Mouse (Mus musculus) c-Kit-negative CD71-positive TER-119-positive erythroid progenitor cells, embryonic 14.5 days (primary cell): ENCODE data around the gene Vcl.

ENCODE experiments used
- DNase-seq: peaks from one replicate; pipeline ENCODE4 v3.0.0-alpha.2; 2013; ENCODE audit warnings: low read depth, low spot score

Gene Vcl

GRCm38 (mm10) chr14:20999617-21000016, 70.4 kb downstream of the Vcl start:
- DNase-seq: no peak

GRCm38 (mm10) chr14:21013800-21014334, 84.7 kb downstream of the Vcl start:
- DNase-seq: no peak

- no peak for DNase-seq
These were observed 88.7 kb downstream of the Vcl start for GRCm38 (mm10) chr14:21017871-21018270.

GRCm38 (mm10) chr14:21018977-21019376, 89.8 kb downstream of the Vcl start:
- DNase-seq: peak; percentile 20

- DNase-seq: no peak
These were observed 91.2 kb downstream of the Vcl start for GRCm38 (mm10) chr14:21020435-21020834.

- DNase-seq: no peak
These were observed 98.3 kb downstream of the Vcl start for GRCm38 (mm10) chr14:21027542-21027941.

- no peak for DNase-seq
These were observed 99.9 kb downstream of the Vcl start for GRCm38 (mm10) chr14:21029025-21029659.

- peak; percentile 47 for DNase-seq
These were observed 102.7 kb downstream of the Vcl start for GRCm38 (mm10) chr14:21031783-21032511.

GRCm38 (mm10) chr14:21034271-21034670, 105.1 kb downstream of the Vcl start:
- no peak for DNase-seq

- no peak for DNase-seq
These were observed 105.6 kb downstream of the Vcl start for GRCm38 (mm10) chr14:21034791-21035190.

GRCm38 (mm10) chr14:21039077-21039476, 109.9 kb downstream of the Vcl start:
- DNase-seq: no peak

GRCm38 (mm10) chr14:21039623-21040022, 110.4 kb downstream of the Vcl start:
- DNase-seq: no peak

GRCm38 (mm10) chr14:21047840-21048239, 118.6 kb downstream of the Vcl start:
- no peak for DNase-seq

GRCm38 (mm10) chr14:21048879-21049278, 119.7 kb downstream of the Vcl start:
- no peak for DNase-seq

- peak; percentile 56 for DNase-seq
These were observed 121.5 kb downstream of the Vcl start for GRCm38 (mm10) chr14:21050734-21051133.

- no peak for DNase-seq
These were observed 122.3 kb downstream of the Vcl start for GRCm38 (mm10) chr14:21051380-21052111.

- peak; percentile 95 for DNase-seq
These were observed 123.0 kb downstream of the Vcl start, which contains the start of the genes Ap3m1 and Adk for GRCm38 (mm10) chr14:21052112-21052780. Gene Ap3m1 (minus strand): TSS chr14:21052508. Gene Adk (plus strand): TSS chr14:21052574.

- DNase-seq: no peak
These were observed 123.6 kb downstream of the Vcl start for GRCm38 (mm10) chr14:21052781-21053130.

- no peak for DNase-seq
These were observed 124.0 kb downstream of the Vcl start for GRCm38 (mm10) chr14:21053151-21053550.

- DNase-seq: no peak
These were observed 124.4 kb downstream of the Vcl start for GRCm38 (mm10) chr14:21053586-21053985.

GRCm38 (mm10) chr14:21058972-21059371, 129.8 kb downstream of the Vcl start:
- no peak for DNase-seq
